Mouse (Mus musculus) embryonic fibroblast, embryonic 13.5 days (primary cell): ENCODE measurements around the gene Rasal1.

Experiments used
- CTCF ChIP-seq: IDR thresholded peaks from 2 replicates; pipeline ENCODE4 v1.5.1; 2011; ENCODE audit warnings: mild to moderate bottlenecking, control low read depth, low read length, moderate library complexity, borderline replicate concordance; ENCODE audit not compliant: insufficient read depth
- POLR2A ChIP-seq: IDR thresholded peaks from 2 replicates; pipeline ENCODE4 v1.6.1; 2011; ENCODE audit warnings: low read depth, mild to moderate bottlenecking, control low read depth, low read length, moderate library complexity

DNA sequence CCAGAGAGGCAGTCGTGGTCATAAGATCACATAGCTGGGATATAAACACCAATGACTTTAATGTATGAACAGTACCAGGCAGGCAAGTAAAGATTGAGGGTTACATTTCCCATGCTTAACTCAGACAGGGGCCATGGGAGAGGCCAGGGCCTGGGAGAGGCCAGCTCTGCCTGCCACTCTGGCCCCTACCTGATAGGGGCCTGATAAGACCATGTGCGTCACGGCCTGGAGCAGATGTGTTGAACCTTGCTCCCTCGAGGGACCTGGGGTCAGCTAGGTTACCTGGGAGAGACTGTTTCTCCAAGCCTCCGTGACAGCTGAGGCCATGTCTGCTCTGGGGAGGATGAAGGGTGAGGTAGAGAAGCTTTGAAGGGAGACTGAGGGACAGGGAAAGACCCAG lies 2.6 kb downstream of the Rasal1 start:
- TF ChIP-seq CTCF (no peak), POLR2A (no peak)
